Mouse (Mus musculus) spleen, postnatal 10 days (tissue): Measurements from ENCODE around the gene Dscam.
"Not testable (repeated sequence)": the region's sequence is repeated elsewhere in the genome, so short reads cannot be mapped to it uniquely, and the experiment has no call there.

Source experiments
- DNase-seq, 2 experiments: peaks; one replicate each; pipeline ENCODE4 v3.0.0; 2021 to 2022; ENCODE audit warnings: low spot score in 2 of 2

The Dscam gene

GRCm38 (mm10) chr16:96884590-96884989, 286.0 kb downstream of the Dscam start:
- DNase-seq, result not testable (repeated sequence)

DNA sequence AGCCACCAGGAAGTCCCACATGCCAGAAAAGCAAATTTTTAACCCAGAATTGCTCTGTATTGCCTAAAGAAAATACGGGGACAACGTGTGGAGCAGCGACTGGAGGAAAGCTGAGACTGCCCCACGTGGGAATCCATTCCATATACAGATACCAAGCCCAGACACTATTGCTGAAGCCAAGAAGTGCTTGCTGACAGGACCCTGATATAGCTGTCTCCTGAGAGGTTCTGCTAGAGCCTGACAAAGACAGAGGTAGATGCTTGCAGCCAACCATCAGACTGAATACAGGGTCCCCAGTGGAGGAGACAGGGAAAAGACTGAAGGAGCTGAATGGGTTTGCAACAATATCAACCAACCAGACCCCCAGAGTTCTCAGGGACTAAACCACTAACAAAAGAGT, 293.3 kb downstream of the Dscam start:
- DNase-seq, result no peak

DNA sequence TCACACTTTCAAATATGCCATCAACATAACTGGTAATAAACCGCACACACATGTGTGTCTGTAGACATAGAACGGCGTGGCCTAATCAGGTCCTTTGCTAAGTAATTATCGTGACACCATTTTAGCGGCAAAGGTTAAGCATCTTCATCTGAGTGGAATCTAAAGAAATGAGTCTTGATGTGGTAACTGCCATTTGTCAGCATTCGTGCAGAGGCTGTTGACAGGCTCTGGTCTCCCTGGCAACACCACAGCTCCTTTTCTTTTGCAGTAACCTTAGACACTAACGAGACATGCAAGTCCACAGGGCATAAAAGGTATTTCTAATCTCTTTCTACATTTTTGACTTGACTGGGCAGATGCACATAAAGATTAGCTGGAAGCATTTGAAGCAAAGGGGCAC, 297.8 kb downstream of the Dscam start:
- no peak for DNase-seq

DNA sequence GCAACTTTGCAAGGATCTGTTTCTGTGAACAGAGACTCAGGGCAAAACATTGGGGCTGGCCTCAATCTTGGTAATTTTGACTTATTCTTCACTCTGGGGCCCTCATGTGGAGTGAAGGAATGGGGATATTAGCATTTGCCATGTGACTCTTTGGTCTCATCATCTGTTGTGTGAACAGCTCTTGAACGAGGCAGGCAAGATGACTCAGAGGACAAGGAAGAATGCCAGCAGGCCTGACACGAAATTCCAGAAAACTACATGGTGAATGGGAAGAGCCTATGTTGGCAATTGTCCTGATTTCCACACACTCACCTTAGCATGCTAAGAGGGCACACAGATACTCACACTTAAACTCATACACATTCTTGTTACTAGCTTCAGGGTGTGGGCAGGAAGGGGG, 313.0 kb downstream of the Dscam start:
- DNase-seq, result no peak

GRCm38 (mm10) chr16:96855060-96855459, 315.5 kb downstream of the Dscam start:
- DNase-seq, result no peak

DNA sequence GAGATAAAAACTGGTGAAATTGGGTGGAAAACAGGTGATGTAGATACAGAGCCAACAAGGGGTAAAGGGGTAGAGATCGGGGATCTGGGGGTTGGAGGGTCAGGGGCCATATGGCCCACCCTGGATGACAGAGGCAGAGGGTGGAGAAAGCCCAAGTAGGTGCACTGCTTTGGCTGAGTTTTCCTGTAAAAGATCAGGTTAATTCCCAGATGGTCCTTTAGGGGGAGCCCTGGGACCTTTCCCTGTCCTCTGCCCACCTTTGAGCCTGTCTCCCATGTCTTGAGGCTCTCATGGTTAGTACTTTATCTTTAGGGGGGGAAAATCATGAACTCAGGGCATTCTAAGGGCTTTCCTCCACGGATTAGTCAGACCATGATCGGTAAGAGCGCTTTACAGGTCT, 318.2 kb downstream of the Dscam start:
- DNase-seq, result peak in 1 of 2 experiments; percentile 18

DNA sequence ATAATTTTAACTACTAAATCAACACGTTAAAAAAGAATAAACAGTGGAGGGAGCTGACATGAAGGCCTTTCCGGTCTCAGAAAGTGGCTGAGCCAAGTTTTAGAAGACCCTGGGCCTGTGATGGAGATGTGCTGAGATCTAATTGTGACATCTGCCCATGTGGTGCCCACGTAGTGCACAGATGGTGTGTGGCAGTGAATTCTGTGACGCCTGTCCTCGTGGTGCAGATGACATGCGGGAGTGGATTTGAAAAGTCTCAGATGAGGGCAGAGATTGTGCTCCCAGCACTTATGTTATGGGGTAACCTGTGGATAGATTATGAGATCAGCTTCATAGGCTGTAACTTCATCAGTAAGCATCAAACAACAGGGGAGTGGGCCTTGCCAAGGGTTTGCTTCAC, 321.6 kb downstream of the Dscam start:
- DNase-seq, result no peak

GRCm38 (mm10) chr16:96846585-96846984, 324.0 kb downstream of the Dscam start:
- DNase-seq, result no peak

GRCm38 (mm10) chr16:96846113-96846512, 324.4 kb downstream of the Dscam start:
- no peak for DNase-seq

DNA sequence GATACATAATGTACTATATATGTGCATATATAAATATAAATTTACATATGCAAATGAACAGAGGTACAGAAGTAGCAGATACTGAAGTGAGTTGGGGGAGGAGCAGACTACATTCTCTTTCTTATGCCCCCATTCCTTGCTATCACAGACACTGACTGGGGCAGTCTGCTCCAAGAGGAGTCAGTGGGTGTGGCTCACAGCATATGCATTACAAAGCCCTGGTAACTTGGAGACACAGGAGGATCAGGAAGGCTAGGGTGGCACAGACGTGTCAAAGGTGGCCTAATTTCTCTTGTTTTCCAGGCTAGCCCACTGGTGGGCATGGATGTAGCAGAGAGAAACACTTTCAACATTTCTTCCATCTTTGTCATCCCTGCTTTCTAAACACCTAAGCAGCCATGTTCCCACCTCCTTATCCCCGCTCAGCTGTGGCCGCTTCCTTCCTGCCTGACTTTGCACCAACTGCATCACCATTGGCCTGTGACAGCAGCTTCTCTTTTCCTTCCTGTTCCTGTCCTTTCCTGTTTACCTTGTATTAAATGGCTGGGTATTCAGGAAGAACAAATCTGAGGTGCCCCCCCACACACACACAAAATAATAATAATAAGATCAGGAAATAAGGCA, 325.0 kb downstream of the Dscam start:
- no peak for DNase-seq

GRCm38 (mm10) chr16:96843691-96844400, 326.7 kb downstream of the Dscam start:
- no peak for DNase-seq

DNA sequence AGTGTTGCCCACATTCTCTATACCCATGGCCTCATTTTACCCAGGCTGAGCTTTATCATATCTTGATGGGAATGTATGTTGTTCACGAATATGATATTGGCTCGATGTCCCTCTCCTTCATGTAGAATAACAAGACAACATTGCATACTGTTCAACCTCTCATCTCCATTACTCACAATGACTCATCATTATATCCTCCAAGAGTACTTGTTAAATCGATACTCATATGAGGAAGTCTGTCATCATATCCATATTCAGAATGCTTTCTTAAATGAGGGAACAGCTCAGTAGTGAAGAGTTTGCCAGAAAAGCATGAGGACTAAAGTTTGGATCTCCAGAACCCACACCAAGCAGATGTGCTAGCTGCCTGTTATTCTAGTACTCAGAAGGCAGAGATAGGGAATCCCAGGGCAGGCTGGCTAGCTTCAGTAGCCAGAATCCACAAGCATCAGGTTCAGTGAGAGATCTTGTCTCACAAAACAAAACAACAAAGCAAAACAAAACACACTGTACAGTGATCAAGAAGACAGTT, 327.7 kb downstream of the Dscam start:
- no peak for DNase-seq

DNA sequence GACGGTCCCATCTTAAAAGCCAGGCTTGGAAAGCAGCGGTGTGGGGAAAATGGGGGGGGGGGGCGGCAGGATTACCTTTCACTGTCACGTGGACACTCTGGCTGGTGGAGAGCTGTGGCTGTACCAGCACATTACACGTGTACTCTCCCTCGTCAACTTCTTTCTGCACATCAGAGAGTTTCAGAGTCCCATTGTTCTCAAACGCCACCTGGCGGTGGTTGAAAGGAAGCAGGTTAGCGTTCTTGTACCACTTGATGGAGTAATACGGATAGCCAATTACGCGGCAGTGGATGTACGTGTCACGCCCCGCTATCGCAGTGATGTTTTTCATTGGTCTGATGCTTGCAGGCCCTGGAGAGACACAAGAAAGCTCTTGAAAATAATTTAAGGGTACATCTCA, 350.9 kb downstream of the Dscam start:
- peak; percentile 14 to 64 for DNase-seq

DNA sequence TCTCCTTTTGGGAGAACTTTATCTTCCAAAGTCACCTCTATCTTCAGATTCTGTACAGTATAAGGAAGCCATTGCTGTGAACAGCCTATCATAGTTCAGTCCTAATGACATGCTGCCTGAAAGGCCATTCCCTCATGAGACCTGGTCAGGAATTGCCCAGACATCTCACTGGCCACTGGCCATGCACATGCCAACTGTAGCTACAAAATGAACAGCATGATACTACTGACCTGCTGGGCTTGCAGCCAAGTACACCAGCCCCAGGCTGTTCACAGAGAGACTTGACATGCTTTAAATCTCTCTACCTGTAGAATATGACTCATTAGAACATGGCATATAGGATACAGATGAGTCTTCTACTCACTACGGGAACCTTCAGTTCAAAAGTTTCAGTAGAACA, 364.3 kb downstream of the Dscam start:
- DNase-seq, result no peak

- no peak for DNase-seq
Measured at GRCm38 (mm10) chr16:96802636-96803035, 367.9 kb downstream of the Dscam start.

DNA sequence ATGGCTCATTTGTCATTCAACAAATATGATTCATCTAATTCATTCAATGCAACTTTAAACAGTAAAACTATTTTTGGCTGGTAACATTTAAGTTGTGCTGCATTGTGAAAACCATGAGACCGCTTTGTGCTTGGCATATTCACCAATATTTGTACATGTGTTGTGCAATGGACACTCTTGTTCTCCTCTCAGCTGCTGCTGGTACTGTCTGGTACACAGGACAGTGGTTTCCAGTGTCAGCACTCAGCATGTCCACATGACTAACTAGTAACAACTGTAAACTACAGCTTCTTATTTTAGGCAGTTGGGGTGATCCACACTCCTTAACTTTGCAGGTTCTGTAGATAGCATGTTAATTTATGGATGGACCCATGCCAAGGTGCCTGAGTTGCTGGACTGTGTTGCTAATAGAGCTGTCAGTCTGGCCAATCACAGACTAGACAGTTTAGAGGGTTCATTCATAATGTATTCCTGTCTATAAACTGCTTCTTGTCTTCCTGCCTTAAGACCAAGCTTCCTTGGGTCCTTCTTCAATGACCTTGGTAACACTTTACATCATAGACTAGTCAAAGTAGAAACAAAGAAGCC, 368.8 kb downstream of the Dscam start:
- no peak for DNase-seq

DNA sequence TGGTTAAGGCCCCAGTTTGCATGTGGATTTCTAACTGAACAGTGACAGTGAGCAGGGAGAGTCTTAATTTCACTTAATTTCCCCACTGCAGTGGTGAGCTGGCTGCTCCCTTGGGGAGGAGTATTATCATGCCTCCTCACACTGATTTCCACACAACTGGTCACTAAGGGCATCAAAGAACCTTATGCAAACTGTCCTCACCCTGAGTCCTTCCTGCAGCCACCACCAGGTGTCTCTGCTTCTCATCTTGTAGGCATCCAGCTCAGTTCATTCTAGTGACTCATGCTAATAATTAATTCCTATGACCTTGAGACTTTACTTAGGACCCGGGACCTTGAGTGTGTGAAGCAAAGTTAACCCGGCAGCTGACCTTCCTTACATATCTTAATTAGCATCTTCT, 375.1 kb downstream of the Dscam start:
- DNase-seq, result no peak

GRCm38 (mm10) chr16:96791307-96791706, 379.2 kb downstream of the Dscam start:
- DNase-seq, result no peak

- no peak for DNase-seq
Measured at GRCm38 (mm10) chr16:96788286-96788685, 382.3 kb downstream of the Dscam start.

DNA sequence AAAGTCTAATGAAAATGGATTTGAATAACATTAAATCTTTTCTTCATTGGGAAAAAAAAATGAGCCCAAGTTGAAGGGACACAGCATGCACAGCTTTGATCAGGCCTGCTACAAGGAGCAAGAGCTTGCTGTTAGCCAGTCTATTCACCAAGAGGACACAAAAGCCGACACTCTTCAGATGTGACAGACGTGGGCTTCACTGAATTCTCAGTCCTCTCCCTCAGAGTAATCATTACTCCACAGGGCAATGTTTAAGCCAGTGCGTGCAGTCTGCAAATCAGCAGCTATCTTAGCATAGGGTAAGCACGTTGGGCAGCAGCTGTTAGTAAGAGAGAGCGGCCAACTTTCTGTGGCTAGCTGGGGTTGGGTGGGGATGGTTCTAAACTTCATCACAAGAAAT, 391.5 kb downstream of the Dscam start:
- DNase-seq, result no peak

- DNase-seq, result no peak
Measured at GRCm38 (mm10) chr16:96774245-96774644, 396.3 kb downstream of the Dscam start.

DNA sequence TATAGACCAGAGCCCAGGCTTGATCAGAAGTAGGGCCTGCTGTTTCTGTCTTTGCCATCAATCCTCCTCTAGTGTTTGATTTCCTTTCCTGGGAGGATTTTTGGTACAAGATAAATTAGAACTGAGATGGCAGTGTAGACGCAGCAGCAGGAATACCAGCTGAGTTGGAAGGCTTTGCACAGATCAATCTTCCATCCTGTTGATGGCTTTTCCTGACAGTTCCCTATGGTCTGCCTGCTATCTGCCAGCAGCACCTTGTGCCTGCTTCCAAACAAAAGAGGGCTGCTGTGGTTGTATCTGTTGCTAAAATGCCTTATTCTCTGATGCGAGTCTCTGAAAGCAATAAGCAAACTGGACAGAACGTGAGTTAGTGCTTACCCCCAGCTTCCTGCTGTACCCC, 402.6 kb downstream of the Dscam start:
- DNase-seq, result no peak

GRCm38 (mm10) chr16:96767508-96767907, 403.0 kb downstream of the Dscam start:
- no peak for DNase-seq
